Mouse (Mus musculus): ENCODE data around the gene Ostf1.
A peak's percentile ranks its signal among the peaks of the same experiment; 100 is the strongest.

The Ostf1 gene

GRCm38 (mm10) chr19:18631644-18632219 is at the start of gene Ostf1, which contains the start of gene Nmrk1:
Gene Ostf1 (minus strand): TSS chr19:18631823.
Gene Nmrk1 (plus strand): TSS chr19:18631950.
- DNase-seq (ENCODE audit: low spot score in 2 of 2), result peak; percentile 85 to 90

DNA sequence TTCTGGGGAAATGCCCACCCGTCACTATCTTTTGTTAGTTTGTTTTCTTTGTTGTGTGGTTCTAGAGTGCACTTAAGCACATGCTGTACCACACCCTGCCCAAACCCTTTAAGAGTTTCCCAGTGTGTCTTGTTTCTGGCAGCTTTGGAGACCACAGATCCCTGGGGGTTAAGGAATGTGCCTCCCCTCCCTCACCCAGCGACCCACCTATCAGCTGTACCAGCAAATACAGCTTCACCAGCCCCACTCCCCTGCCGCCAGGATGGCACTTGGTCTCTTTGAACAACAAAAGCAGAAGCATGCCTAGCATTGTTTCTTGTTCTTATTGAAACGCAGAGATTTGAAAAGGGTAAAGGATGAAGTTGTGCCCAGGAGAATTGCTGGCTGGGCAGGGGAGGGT is 41.5 kb upstream of the Ostf1 start:
- DNase-seq (ENCODE audit: low spot score in 2 of 2), result no peak

- DNase-seq (ENCODE audit: low spot score in 2 of 2), result no peak
Measured at GRCm38 (mm10) chr19:18672498-18672897, 40.9 kb upstream of the Ostf1 start.

- DNase-seq (ENCODE audit: low spot score in 2 of 2), result peak in 1 of 2 experiments; percentile 37
Measured at GRCm38 (mm10) chr19:18671056-18671741, 39.6 kb upstream of the Ostf1 start.

- peak; percentile 96 to 97 for DNase-seq (ENCODE audit: low spot score in 2 of 2)
Measured at GRCm38 (mm10) chr19:18670608-18671007, 39.0 kb upstream of the Ostf1 start, which contains the start of gene Carnmt1. Gene Carnmt1 (plus strand): TSS chr19:18670764.

DNA sequence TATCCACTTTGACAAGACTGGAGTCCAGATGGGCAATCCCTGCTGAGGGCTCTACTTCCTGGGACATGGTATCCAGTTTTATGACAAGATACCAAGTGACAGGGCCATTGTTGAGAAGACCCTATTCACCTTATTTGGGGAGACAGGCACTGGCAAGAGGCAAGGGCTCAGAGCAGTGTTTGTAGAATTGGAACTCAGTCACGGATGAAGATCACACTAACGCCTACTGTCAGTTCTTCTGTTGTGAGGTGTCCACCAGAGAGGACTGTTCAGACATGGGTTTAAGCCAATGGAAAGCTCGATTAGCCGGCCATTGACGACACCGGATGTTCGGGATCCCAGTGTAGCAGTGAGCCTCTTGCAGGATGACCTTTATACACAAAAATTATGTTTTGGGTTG is 37.9 kb upstream of the Ostf1 start:
- no peak for DNase-seq (ENCODE audit: low spot score in 2 of 2)

DNA sequence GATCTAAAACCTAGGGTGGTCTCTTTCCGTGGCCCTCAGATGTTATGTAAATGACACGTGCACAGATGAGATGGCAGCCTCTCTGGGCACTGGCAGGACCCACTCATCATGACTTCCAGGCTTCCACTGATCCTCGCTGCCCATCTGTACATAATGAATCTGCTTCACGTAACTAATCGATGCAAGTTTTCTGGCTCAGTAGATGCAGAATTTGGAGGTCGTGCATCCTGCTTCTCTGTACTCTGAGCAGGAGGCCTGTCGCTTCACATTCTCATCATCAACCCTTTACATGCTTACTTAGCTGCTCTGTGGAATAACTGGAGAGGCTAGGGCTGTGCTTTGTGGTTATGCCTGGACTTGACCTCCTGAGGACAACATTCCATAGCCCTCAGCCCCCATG is 35.3 kb upstream of the Ostf1 start:
- no peak for DNase-seq (ENCODE audit: low spot score in 2 of 2)

GRCm38 (mm10) chr19:18663904-18664303 is 32.3 kb upstream of the Ostf1 start:
- DNase-seq (ENCODE audit: low spot score in 2 of 2), result no peak

- no peak for DNase-seq (ENCODE audit: low spot score in 2 of 2)
Measured at GRCm38 (mm10) chr19:18661683-18662082, 30.1 kb upstream of the Ostf1 start.

DNA sequence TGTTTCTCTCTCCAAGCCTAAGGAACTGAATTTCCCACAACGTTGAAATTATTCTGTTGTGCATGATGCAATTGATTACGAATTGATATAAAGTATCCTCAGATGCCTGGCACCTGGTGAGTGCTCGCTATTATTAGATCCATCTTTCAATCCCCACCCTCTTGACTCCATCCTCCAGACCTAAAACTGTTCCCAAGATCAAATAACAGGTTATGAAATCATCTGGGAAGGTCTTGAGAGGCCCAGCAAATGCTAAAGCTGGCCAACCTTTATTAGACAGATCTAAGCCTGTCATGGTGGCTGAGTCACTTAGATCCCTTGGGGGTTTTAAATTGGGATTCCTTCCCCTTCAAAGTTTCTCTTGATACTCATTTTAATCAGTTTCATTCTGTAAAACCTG is 28.8 kb upstream of the Ostf1 start:
- no peak for DNase-seq (ENCODE audit: low spot score in 2 of 2)

DNA sequence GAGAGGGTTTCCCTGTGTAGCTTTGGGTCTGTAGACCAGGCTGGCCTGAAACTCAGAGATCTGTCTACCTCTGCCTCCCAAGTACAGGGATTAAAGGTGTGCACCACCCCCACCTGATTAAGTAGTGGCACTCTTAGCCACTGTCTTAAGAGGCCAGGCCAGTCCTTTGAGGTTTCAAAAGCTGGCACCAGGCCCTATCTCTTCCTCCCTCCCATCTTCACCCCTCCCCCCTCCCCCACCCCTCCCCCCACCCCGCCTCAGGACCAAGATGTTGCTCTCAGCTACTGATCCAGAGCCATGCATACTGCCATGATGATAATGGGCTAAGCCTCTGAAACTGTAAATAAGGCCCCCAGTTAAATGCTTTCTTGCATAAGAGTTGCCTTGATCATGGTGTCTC is 27.7 kb upstream of the Ostf1 start:
- no peak for DNase-seq (ENCODE audit: low spot score in 2 of 2)

DNA sequence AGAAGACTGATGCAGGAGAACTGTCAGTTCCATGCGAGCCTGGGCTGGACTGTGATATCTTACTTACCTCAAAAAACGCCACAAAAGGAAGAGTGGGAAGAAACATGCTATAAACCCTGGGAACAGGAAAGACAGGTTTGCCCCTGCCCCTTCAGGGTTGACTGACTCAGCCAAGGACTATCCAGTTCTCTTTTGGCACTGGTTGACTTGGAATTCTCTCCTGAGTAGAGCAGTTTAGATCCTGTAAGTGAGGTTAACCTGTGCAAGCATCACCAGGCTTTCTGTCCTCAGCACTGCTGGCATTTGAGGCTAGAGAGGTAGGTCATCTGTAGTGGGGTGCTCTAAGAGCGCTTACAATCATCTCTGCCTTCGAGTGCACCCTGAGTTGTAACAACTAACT is 26.9 kb upstream of the Ostf1 start:
- DNase-seq (ENCODE audit: low spot score in 2 of 2), result no peak

GRCm38 (mm10) chr19:18655999-18656398 is 24.4 kb upstream of the Ostf1 start:
- no peak for DNase-seq (ENCODE audit: low spot score in 2 of 2)

GRCm38 (mm10) chr19:18654984-18655383 is 23.4 kb upstream of the Ostf1 start:
- no peak for DNase-seq (ENCODE audit: low spot score in 2 of 2)

GRCm38 (mm10) chr19:18654330-18654729 is 22.7 kb upstream of the Ostf1 start:
- DNase-seq (ENCODE audit: low spot score in 2 of 2), result no peak

GRCm38 (mm10) chr19:18653058-18653457 is 21.4 kb upstream of the Ostf1 start:
- no peak for DNase-seq (ENCODE audit: low spot score in 2 of 2)

GRCm38 (mm10) chr19:18652592-18652991 is 21.0 kb upstream of the Ostf1 start:
- no peak for DNase-seq (ENCODE audit: low spot score in 2 of 2)

- no peak for DNase-seq (ENCODE audit: low spot score in 2 of 2)
Measured at GRCm38 (mm10) chr19:18650473-18650872, 18.9 kb upstream of the Ostf1 start.

DNA sequence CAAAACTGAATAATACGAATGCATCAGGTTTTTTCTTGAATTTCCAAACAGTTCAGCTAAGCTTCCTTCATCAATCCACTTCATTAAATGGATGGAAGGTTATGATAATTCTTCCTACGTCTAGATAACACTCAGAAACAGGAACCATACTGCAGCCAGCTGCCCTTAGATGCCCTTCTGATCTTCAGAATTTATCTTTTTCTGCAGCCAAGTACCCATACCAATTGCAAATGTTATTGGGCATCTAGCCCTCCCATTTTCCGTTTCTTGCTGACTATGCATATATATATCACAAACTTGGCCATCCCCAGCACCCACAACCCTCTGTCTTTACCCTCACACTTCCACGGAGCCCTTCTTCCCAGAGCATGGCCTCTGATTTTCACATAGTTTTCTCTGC is 18.3 kb upstream of the Ostf1 start:
- no peak for DNase-seq (ENCODE audit: low spot score in 2 of 2)

DNA sequence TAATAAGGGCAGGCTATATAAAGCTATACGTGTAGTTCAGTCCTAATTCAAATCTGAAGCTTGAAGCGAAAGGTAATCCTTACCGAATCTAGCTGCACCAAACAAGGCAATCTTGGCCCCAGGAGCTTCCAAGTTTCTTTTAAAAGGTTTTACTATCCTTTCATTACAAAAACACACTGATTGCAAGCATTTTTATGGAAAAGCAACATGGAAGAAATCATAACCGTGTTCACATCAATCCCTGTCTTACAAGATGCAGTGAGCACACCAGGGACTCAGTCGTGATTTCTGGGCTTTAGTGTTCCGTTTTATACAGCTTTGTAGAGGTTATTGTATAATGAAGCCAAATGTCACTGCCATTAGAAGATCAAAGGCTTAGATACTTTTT is 16.9 kb upstream of the Ostf1 start:
- no peak for DNase-seq (ENCODE audit: low spot score in 2 of 2)

DNA sequence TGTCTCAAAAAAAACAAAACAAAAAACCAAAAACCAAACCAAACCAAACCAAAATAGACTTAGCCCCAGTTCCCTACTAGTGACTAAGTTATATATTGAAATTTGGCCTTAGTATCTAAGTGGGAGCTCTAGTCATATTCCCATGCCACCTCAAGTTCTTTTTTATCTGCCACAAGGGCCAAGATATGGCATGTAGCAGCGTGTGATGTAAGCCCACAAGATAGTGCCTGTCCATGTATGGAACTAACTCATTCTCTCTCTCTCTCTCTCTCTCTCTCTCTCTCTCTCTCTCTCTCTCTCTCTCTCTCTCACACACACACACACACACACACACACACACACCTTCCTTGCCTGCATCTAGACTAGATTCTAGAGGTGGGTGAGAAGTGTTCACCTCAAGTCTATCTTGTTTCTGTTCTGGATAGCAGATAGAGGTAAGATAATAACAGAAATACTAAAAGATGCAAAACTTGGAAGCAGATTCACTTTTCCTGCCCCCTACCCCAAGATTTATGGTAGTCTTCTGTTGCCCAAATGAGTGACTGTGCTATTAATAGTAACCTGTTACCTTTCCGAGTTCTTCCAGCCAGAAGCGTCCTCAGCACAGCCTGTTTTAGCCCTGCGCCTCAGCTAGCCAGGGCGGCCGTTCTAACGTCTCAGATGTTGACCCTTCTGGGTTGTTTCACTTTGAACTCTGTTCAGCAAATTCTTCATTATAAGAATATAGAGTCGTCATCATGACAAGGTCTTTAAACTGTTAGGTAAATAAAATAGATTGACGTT is 16.3 kb upstream of the Ostf1 start:
- no peak for DNase-seq (ENCODE audit: low spot score in 2 of 2)

DNA sequence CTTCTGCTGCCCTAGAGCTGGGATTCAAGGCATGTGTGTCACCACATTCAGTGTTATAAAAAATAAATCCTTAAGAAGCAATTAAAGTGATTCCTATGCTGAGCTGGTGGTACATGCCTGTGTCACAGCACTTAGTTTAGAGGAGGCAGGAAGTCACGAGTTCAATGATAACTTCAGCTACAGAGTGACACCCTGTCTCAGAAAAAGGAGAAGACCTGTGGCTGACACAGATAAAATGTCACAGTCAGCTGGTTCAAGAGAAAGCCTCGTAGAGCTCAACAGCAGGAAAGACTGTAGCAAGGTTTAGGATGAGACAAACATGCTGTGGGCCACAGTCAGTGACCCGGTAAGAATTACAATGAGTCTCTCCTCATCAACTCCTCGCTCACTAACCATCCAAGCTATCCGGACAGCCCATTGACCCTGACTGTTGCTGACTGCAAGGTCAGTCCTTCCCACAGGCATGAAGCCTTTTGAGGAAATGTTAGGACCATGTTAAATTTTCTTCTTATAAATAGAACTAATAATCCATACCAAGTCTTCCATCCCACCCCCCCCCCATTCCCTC is 15.3 kb upstream of the Ostf1 start:
- DNase-seq (ENCODE audit: low spot score in 2 of 2), result no peak

GRCm38 (mm10) chr19:18646397-18646796 is 14.8 kb upstream of the Ostf1 start:
- no peak for DNase-seq (ENCODE audit: low spot score in 2 of 2)

Data from frontal cortex, postnatal 14 days (tissue).